Mouse (Mus musculus) midbrain, embryonic 16.5 days (tissue): ENCODE results near the gene Rgl3. TPM values are rescaled to one million over a fixed set of nuclear protein-coding genes. Genes with fewer than 3 reads are reported as not detected.

ENCODE experiments used
- ATAC-seq: fragments of 200-750 bp; cut with Nextera tagmentation; 2 replicates; pipeline ENCODE4 v1.8.0; 2017; ENCODE audit warnings: moderate TSS enrichment
- H3K27ac ChIP-seq: fragments of 300-500 bp; sonication (generic); 2 replicates; pipeline ENCODE4 v1.5.1; 2014; ENCODE audit warnings: mild to moderate bottlenecking, low read length, mixed read lengths
- H3K27me3 ChIP-seq: fragments of 300-500 bp; sonication (generic); 2 replicates; pipeline ENCODE4 v1.6.1; 2014; ENCODE audit warnings: low read depth, low read length, mixed read lengths; ENCODE audit not compliant: control insufficient read depth, insufficient read depth
- H3K36me3 ChIP-seq: fragments of 300-500 bp; sonication (generic); 2 replicates; pipeline ENCODE4 v1.6.1; 2014; ENCODE audit warnings: mild to moderate bottlenecking, low read length, moderate library complexity, mixed read lengths; ENCODE audit not compliant: control insufficient read depth, insufficient read depth
- H3K4me1 ChIP-seq: fragments of 300-500 bp; sonication (generic); 2 replicates; pipeline ENCODE4 v1.6.1; 2014; ENCODE audit warnings: mild to moderate bottlenecking, low read length, mixed read lengths; ENCODE audit not compliant: control insufficient read depth, insufficient read depth
- H3K4me2 ChIP-seq: fragments of 300-500 bp; sonication (generic); 2 replicates; pipeline ENCODE4 v1.6.1; 2014; ENCODE audit warnings: mild to moderate bottlenecking, low read length, mixed read lengths
- H3K4me3 ChIP-seq: fragments of 300-500 bp; sonication (generic); 2 replicates; pipeline ENCODE4 v1.5.1; 2014; ENCODE audit warnings: low read depth, mild to moderate bottlenecking, low read length, moderate library complexity, mixed read lengths
- H3K9ac ChIP-seq: fragments of 300-500 bp; sonication (generic); 2 replicates; pipeline ENCODE4 v1.6.1; 2014; ENCODE audit warnings: low read depth, low read length, mixed read lengths
- H3K9me3 ChIP-seq: fragments of 300-500 bp; sonication (generic); replicated peaks from 2 replicates; pipeline ENCODE4 v1.6.1; 2014; ENCODE audit warnings: mild to moderate bottlenecking, low read length, mixed read lengths; ENCODE audit not compliant: control insufficient read depth, poor library complexity, severe bottlenecking
- WGBS: fragments of 180-500 bp; shearing (Covaris S2); extraction: QIAGEN DNeasy Blood & Tissue Kit; methylation state at CpG from one replicate; pipeline ENCODE4 v1.1.7; 2014; 5-methylcytosine and 5-hydroxymethylcytosine counted together
- polyA plus RNA-seq: library from polyadenylated mRNA; unstranded; fragments of >200 nt; fragmentation: Nextera tagmentation; extraction: Ambion mirVana; gene quantifications from 2 replicates; pipeline ENCODE4 v1.2.1, GENCODE M21; 2015

Rgl3 gene
- polyA plus RNA-seq, 1 experiment from 2014 or later = 0.88 TPM

GRCm38 (mm10) chr9:22012731-22013130, 23.5 kb upstream of the Rgl3 start:
- no peak overlapping the region for H3K4me2 ChIP-seq
- H3K27me3 ChIP-seq = no peaks in the 10 kb centered on the region
- H3K36me3 ChIP-seq = peaks cover 52% of the 10 kb centered on the region
- no peak overlapping the region for H3K27ac ChIP-seq
- peak; percentile 17; the same call in 1 of the 2 replicates for ATAC-seq
- no peaks in the 10 kb centered on the region for H3K4me1 ChIP-seq
- H3K9ac ChIP-seq = no peak overlapping the region
- WGBS = 87% methylated on average over 13 of the region's 13 CpGs
- no peaks in the 10 kb centered on the region for H3K9me3 ChIP-seq
- H3K4me3 ChIP-seq = no peak overlapping the region

DNA sequence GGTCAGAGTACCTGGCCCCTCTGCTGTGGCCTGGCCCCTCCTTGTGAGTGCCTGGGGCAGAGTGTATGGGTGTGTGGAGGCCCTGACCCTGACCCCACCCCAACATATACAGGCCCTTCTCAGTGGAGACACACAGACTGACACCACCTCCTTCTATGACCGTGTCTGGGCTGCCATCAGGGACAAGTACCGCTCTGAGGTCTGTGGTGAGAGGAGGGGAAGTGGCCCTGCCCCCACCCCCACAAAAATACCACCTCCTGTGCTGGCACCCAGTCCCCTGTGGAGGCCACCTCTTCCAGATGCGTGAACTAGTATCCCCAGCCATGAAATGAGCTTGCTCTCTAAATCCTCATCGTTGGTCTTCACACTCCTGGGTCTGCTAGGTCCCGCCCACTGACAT, 21.8 kb upstream of the Rgl3 start:
- no peak overlapping the region for H3K9ac ChIP-seq
- no peak overlapping the region for H3K4me2 ChIP-seq
- H3K36me3 ChIP-seq = peaks cover 52% of the 10 kb centered on the region
- 89% methylated on average over 5 of the region's 5 CpGs for WGBS
- no peaks in the 10 kb centered on the region for H3K27me3 ChIP-seq
- no peak overlapping the region for H3K4me3 ChIP-seq
- ATAC-seq = peak; percentile 16; the same call in 1 of the 2 replicates
- H3K4me1 ChIP-seq = no peaks in the 10 kb centered on the region
- H3K27ac ChIP-seq = no peak overlapping the region
- H3K9me3 ChIP-seq = no peaks in the 10 kb centered on the region

DNA sequence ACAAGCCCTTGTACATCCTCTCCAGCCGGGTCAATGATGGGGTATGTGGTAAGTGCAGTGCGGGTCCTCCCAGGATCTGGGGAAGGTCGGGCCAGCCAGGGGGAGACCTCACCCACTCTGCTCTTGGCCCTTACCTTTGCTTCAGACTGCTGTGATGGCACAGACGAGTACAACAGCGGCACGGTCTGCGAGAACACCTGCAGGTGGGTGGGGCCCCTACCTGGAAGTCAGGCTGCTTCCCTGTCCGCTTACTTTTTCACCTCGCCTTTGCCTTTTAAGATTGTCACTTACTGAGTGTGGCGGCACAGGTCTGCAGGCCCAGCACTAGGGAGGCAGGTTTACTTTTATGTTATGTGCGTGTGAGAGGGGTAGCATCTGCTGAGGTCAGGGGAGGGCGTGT, 15.3 kb upstream of the Rgl3 start:
- Histone ChIP-seq H3K36me3 (peaks cover 10% of the 10 kb centered on the region), H3K9ac (no peak overlapping the region), H3K27ac (no peak overlapping the region), H3K4me3 (no peak overlapping the region), H3K9me3 (no peaks in the 10 kb centered on the region), H3K4me1 (peaks cover 21% of the 10 kb centered on the region), H3K27me3 (no peaks in the 10 kb centered on the region), H3K4me2 (no peak overlapping the region)
- no peak for ATAC-seq
- 95% methylated on average over 12 of the region's 12 CpGs for WGBS

GRCm38 (mm10) chr9:22003163-22003554, 13.9 kb upstream of the Rgl3 start:
- H3K9ac ChIP-seq = peak overlapping the region; percentile 71
- H3K4me1 ChIP-seq = peaks cover 21% of the 10 kb centered on the region
- peak; percentile 44 for ATAC-seq
- peaks cover 1% of the 10 kb centered on the region; the same call in 1 of the 2 replicates for H3K36me3 ChIP-seq
- H3K27me3 ChIP-seq = no peaks in the 10 kb centered on the region
- under 1% methylated on average over 18 of the region's 18 CpGs for WGBS
- no peaks in the 10 kb centered on the region for H3K9me3 ChIP-seq
- H3K4me2 ChIP-seq = peak overlapping the region; percentile 75
- peak overlapping the region; percentile 74 for H3K27ac ChIP-seq
- peak overlapping the region; percentile 57 for H3K4me3 ChIP-seq

DNA sequence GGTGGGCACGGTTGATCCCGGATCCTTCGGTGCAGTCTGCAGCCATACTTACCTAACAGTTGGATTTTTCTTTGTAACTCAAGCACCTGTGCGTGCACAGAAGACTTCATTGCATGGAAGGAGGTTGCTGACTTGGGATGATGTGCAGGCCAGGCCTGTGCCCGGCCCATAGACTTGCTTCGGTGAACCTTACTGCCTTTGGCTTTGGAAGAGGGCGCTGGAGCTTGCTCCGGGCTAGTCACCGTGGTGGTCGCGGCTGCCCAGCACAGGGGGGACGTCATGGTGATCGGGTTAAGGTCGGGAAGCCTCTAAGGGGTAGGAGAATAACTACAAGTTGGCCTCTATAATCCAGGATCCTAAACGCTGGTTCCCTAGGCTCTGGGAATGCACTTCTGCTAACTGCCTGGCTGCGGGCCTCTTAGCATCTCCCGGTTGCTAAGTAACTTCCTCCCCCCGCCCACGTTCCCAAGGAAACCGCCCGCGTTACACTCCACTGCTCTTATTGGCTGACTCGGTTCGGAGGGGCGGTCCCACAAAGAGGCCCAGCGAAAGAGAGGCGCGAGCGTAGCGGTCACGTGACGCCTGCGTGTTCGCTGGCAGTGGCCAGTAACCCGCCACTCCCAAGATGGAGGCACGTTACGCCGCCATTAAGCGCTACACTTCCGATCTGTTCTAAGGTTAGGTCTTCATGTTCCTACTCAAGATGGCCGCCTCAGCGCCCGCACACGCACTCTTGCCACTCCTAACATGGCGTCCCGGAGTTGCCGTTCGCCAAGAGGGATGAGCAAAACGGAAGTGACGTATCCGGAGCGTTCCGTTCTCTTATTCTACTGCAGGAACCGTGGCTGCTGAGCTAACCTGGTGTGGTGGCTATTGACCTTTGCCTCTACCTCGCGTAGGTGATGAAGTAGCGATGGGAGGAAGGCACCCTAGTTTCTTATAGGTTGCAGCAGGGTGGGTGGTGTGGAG, 13.2 kb upstream of the Rgl3 start, which contains the start of the genes Ccdc151 and Prkcsh:
TSS of gene Ccdc151 (minus strand) at position 441 of the 969 bp plus-strand sequence.
TSS of gene Prkcsh (plus strand) at position 613 of the 969 bp plus-strand sequence.
- peak within 1 kb of the TSS; percentile 71 for H3K9ac ChIP-seq
- H3K4me2 ChIP-seq = peak within 1 kb of the TSS; percentile 75
- H3K4me3 ChIP-seq = peak within 1 kb of the TSS; percentile 57
- H3K36me3 ChIP-seq = no peaks in the 10 kb centered on the region
- peak; percentile 98 for ATAC-seq
- peaks cover 21% of the 10 kb centered on the region for H3K4me1 ChIP-seq
- H3K9me3 ChIP-seq = no peaks in the 10 kb centered on the region
- 4% methylated on average over 57 of the region's 57 CpGs for WGBS
- H3K27ac ChIP-seq = peak within 1 kb of the TSS; percentile 74
- H3K27me3 ChIP-seq = no peaks in the 10 kb centered on the region

DNA sequence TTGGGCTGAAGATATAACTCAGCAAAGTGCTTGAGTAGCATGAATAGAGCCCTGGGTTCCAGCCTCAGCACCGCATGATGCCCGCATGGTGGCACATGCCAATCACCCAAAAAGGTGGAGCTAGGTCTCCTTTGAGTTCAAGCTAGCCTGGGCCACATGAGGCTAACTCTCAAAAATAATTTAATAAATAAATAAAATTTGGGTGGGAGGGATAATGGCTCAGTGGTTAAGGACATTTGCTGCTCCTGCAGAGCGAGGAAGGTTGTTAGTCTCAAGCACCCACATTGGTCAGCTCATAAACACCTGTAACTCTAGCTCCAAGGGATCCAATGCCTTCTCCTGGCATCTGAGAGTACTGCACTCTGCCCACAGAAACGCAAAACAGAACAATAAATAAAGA, 12.4 kb upstream of the Rgl3 start:
- Histone ChIP-seq H3K9me3 (no peaks in the 10 kb centered on the region), H3K4me2 (peak overlapping the region; percentile 69), H3K27ac (peak overlapping the region; percentile 56; the same call in 1 of the 2 replicates), H3K4me1 (peaks cover 21% of the 10 kb centered on the region), H3K36me3 (no peaks in the 10 kb centered on the region), H3K27me3 (no peaks in the 10 kb centered on the region), H3K9ac (no peak overlapping the region), H3K4me3 (no peak overlapping the region; the same call in 1 of the 2 replicates)
- ATAC-seq = no peak
- WGBS = 91% methylated on average over 4 of the region's 4 CpGs

- H3K4me1 ChIP-seq = peaks cover 21% of the 10 kb centered on the region
- no peak for ATAC-seq
- H3K4me3 ChIP-seq = no peak overlapping the region
- 90% methylated on average over 6 of the region's 6 CpGs for WGBS
- H3K4me2 ChIP-seq = no peak overlapping the region
- no peaks in the 10 kb centered on the region for H3K9me3 ChIP-seq
- H3K27me3 ChIP-seq = no peaks in the 10 kb centered on the region
- no peak overlapping the region for H3K27ac ChIP-seq
- H3K9ac ChIP-seq = no peak overlapping the region
- no peaks in the 10 kb centered on the region for H3K36me3 ChIP-seq
These were observed 11.1 kb upstream of the Rgl3 start for GRCm38 (mm10) chr9:22000296-22000695.

DNA sequence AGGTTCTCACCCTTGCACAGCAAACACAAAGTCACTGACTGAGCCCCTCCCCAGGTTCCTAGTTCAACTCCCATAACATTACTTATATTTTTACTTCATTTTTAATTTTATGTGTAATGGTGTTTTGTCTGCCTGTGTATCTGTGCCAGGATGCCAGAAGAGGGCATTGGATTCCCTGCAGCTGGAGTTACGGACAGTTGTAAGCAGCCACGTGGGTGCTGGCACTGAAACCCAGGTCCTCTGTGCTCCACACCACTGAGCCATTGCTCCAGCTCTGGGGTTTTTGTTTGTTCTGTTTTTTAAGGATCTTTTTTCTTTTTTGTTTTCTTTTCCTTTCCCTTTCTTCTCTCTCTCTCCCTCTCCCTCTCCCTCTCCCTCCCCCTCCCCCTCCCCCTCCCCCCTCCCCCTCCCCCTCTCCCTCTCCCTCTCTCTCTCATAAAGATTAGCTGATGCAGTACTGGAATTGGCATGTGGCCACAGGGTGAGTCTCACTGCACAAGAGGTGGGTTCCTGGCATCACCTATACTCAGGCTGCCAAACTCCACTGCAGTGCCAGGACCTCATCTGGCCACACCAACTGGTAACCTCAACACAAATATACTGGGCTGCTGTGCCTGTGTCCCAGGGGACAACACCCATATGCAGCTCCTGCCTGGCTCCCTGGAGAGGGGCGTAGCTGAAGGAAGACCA, 7.1 kb upstream of the Rgl3 start:
- no peak overlapping the region for H3K4me2 ChIP-seq
- no peaks in the 10 kb centered on the region for H3K36me3 ChIP-seq
- no peak overlapping the region for H3K27ac ChIP-seq
- no peak overlapping the region for H3K9ac ChIP-seq
- no peak for ATAC-seq
- H3K27me3 ChIP-seq = peaks cover 5% of the 10 kb centered on the region
- 86% methylated on average over 3 of the region's 3 CpGs for WGBS
- H3K9me3 ChIP-seq = no peaks in the 10 kb centered on the region
- H3K4me1 ChIP-seq = no peaks in the 10 kb centered on the region
- H3K4me3 ChIP-seq = no peak overlapping the region
